Mouse (Mus musculus) left cerebral cortex, adult 9 months (tissue): ENCODE data around the gene Oasl1.
A peak's percentile ranks its signal among the peaks of the same experiment; 100 is the strongest.
"Not testable (repeated sequence)": the region's sequence is repeated elsewhere in the genome, so short reads cannot be mapped to it uniquely, and the experiment has no call there.

Source experiments
- DNase-seq, 2 experiments: peaks; one replicate each; pipeline ENCODE4 v3.0.0; 2022; ENCODE audit warnings: low spot score in 2 of 2

Oasl1 gene

GRCm38 (mm10) chr5:114922998-114923473, at the start of gene Oasl1:
Oasl1 (plus strand) TSS chr5:114923240.
- no peak for DNase-seq

- no peak for DNase-seq
Observed at GRCm38 (mm10) chr5:114875858-114876257, 47.2 kb upstream of the Oasl1 start.

GRCm38 (mm10) chr5:114876331-114876730, 46.7 kb upstream of the Oasl1 start:
- DNase-seq = no peak

GRCm38 (mm10) chr5:114877487-114877886, 45.6 kb upstream of the Oasl1 start:
- no peak for DNase-seq

- no peak for DNase-seq
Observed at GRCm38 (mm10) chr5:114879399-114879798, 43.6 kb upstream of the Oasl1 start.

GRCm38 (mm10) chr5:114882319-114882718, 40.7 kb upstream of the Oasl1 start:
- DNase-seq = not testable (repeated sequence)

- no peak for DNase-seq
Observed at GRCm38 (mm10) chr5:114883022-114883421, 40.0 kb upstream of the Oasl1 start.

GRCm38 (mm10) chr5:114886801-114887200, 36.2 kb upstream of the Oasl1 start:
- no peak for DNase-seq

- no peak for DNase-seq
Observed at GRCm38 (mm10) chr5:114888995-114889394, 34.0 kb upstream of the Oasl1 start.

- DNase-seq = no peak
Observed at GRCm38 (mm10) chr5:114895542-114895941, 27.5 kb upstream of the Oasl1 start.

- DNase-seq = no peak
Observed at GRCm38 (mm10) chr5:114896688-114897373, 26.2 kb upstream of the Oasl1 start, which contains the start of gene Oasl2. Oasl2 (plus strand) TSS chr5:114896936.

GRCm38 (mm10) chr5:114897374-114897793, 25.7 kb upstream of the Oasl1 start:
- no peak for DNase-seq

GRCm38 (mm10) chr5:114898857-114899256, 24.2 kb upstream of the Oasl1 start:
- DNase-seq = no peak

GRCm38 (mm10) chr5:114902413-114902812, 20.6 kb upstream of the Oasl1 start:
- DNase-seq = peak in 1 of 2 experiments; percentile 31

GRCm38 (mm10) chr5:114908598-114909305, 14.3 kb upstream of the Oasl1 start:
- no peak for DNase-seq

- no peak for DNase-seq
Observed at GRCm38 (mm10) chr5:114913686-114914085, 9.4 kb upstream of the Oasl1 start.

GRCm38 (mm10) chr5:114914855-114915254, 8.2 kb upstream of the Oasl1 start:
- peak; percentile 44 to 52 for DNase-seq

GRCm38 (mm10) chr5:114915854-114916253, 7.2 kb upstream of the Oasl1 start:
- DNase-seq = no peak

- no peak for DNase-seq
Observed at GRCm38 (mm10) chr5:114916777-114917176, 6.3 kb upstream of the Oasl1 start.

- not testable (repeated sequence) for DNase-seq
Observed at GRCm38 (mm10) chr5:114917357-114917756, 5.7 kb upstream of the Oasl1 start.

GRCm38 (mm10) chr5:114921551-114922365, 1.3 kb upstream of the Oasl1 start:
- DNase-seq = no peak

GRCm38 (mm10) chr5:114922366-114922731, 691 bp upstream of the Oasl1 start:
- no peak for DNase-seq
